Mouse (Mus musculus): ENCODE measurements around the gene Glce.

Glce gene

GRCm38 (mm10) chr9:62123496-62123895, 1.0 kb upstream of the Glce start:
- no peak for DNase-seq (ENCODE audit: low spot score in 2 of 2)

DNA sequence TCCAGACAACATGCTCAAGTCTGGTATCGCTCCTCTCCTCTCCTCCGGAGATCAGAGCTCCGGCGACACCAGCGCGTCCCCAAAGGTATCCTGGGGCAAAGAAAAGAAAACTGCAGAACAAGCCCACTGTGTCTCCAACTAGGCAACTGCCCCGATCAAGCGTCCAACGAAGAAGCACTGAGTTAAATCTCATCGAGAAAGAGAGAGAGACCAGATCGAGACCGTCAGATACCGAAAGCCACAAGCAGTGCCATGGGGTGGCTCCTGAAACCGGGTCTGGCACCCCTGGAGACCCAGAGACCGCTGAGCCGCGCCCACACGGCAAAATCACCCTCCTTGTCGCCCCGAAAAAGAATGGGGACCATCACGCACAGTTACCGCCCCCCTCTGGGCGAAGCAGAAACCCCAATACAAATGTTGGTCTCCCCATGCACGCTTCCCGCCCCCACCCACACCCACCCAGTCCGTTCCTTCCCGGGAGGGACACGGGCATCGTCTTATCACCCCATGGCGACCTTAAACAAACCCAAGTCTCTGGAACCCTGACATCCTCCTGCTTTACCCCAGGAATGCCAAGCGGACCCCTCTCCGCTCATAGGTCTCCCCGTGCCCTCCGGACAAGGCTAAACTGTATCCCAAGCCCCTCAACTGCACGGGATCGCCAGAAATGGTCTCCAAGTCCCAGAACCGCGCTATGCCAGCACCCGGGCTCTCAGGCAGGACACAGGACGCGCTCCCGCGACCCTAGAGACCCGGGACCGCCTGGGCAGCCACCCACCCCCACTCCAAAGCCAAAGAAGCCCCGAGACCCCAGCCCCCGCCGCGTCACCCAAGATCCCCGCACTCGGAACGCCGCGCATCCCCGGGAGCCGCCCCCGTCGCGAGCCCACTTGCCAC, 656 bp downstream of the Glce start:
- no peak for DNase-seq (ENCODE audit: low spot score in 2 of 2)

GRCm38 (mm10) chr9:62118754-62119153, 3.7 kb downstream of the Glce start:
- no peak for DNase-seq (ENCODE audit: low spot score in 2 of 2)

DNA sequence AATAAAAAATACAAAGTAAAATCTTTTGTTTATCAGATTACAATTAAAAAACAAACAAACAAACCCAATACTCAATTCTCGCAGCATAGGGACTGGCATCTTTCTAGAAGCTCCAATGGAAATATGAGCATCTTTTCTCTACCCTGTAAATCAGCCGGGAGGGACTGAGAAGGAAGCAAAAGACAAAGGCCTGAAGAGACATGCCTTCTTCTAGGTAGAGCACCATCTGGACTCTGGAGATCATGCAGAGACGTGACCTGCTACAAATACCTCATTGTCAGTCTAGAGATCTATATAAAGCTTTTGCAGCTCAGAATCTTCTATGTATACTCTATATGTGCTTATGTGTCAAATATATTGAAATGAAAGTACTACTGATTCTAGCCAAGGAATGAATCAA, 6.6 kb downstream of the Glce start:
- DNase-seq (ENCODE audit: low spot score in 2 of 2): no peak

DNA sequence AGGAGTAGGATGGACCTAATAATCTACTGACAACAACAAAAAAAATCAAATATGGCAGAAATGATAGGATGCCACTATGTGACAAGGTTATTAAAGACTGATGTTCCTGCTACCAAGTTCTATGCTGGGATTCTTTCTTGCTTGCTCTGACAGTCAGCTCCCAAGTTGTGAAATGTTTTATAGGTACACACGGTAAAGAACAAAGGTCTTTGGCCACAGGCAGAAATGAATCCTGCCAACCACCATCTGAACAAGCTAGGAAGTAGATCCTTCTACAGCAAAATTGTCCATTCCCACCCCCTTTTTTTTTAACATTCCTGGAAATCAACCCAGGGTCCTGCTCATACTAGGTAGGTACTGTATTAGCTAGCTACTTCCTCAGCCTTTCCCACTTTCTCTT, 25.9 kb downstream of the Glce start:
- no peak for DNase-seq (ENCODE audit: low spot score in 2 of 2)

DNA sequence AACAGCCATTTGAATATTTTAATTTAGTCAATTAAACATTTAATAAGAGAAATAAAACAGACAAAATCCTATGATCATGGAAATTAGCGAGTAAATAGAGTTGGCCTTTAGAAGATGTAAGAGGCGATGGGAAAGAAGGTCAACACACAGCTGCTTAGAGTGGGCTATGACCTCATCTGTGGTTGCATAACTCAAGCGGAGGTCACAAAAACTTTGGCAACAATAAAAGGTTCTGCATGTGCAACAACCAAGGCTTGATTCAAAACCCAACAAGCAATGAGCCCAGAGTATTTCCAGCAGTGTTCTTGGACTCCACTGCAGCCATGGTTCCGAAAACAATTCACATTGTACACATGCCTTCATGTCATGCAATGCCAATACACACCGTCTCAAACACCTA, 30.9 kb downstream of the Glce start:
- no peak for DNase-seq (ENCODE audit: low spot score in 2 of 2)

DNA sequence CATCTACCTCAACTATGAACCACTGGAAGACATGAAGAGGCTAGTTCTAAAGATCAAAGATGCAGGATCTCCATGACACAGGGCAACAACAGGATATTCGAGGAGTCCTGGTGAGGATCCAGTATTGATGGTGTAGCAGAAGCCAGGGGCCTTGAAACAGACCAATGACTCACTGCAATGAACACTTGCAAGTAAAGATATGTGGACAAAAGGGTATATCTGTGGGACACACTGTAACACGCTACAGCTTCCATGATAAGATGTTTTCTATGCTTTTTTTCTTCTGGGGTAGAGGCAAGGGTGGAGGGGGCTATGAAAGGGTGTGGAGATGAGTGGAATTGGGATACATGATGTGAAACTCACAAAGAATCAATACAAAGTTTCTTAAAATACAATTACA, 36.9 kb downstream of the Glce start:
- DNase-seq (ENCODE audit: low spot score in 2 of 2): no peak

GRCm38 (mm10) chr9:62084896-62085295, 37.6 kb downstream of the Glce start:
- no peak for DNase-seq (ENCODE audit: low spot score in 2 of 2)

DNA sequence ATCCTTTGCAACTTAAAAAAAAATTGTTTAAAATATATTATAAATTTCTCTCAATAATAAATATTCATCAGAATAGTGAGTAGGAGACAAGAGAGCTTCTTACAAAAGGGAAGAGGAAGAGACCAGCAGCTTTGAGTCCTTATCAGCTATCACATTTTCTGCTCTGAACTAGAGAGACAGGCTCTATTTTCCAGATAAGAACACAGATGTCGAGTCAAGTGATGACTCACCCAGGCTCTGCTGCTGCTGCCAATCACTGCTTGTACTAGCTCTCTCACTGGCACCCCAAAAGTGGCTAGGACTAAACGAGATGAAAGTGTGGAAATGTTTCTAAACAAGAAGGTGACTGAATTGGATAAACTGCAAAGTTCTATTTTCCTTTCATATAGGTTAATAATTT, 39.5 kb downstream of the Glce start:
- DNase-seq (ENCODE audit: low spot score in 2 of 2): no peak

DNA sequence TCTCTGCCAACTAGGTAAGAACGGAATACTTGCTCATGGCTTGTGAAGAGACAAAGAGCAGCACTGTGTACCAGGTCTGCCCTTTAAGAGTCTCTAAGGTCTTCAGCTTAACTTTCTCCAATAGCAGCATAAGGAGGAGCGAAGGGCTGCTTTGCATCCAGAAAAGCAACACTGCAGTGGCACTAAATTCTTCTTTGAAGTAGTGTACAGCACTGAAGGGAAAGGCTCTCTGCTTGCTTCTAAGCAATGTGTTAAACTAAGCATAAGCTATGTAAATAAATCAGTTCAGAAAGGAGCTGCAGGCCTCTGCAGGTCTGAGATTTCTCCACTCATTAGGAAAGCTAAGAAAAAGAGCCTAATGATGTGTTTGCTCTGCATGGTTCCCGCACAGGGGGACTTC, 40.9 kb downstream of the Glce start:
- no peak for DNase-seq (ENCODE audit: low spot score in 2 of 2)

- DNase-seq (ENCODE audit: low spot score in 2 of 2): no peak
Observed at GRCm38 (mm10) chr9:62080028-62080760, 42.3 kb downstream of the Glce start.

GRCm38 (mm10) chr9:62062234-62062633, 60.2 kb downstream of the Glce start:
- no peak for DNase-seq (ENCODE audit: low spot score in 2 of 2)

DNA sequence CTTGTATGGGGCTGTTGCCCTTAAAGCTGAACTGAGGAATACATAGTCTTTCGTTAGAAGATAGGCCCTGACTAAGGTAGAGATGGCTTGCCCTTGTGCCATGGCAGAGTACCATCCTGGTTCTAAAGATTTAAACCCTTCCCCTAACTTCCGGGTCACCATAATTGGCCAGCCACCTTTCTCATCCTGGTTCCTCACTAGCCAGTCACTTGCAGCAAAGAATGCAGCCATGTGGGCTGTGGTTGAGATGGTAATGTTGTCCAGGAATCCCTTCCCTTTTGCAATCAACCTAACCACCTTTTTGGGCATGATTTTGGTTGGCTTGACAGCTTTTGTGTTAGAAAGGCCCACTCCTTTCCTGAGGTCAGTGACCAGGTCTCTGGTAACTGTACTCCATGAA, 62.0 kb downstream of the Glce start:
- DNase-seq (ENCODE audit: low spot score in 2 of 2): no peak

GRCm38 (mm10) chr9:62059941-62060340, 62.5 kb downstream of the Glce start:
- no peak for DNase-seq (ENCODE audit: low spot score in 2 of 2)

GRCm38 (mm10) chr9:62057881-62058506, 64.5 kb downstream of the Glce start:
- no peak for DNase-seq (ENCODE audit: low spot score in 2 of 2)

DNA sequence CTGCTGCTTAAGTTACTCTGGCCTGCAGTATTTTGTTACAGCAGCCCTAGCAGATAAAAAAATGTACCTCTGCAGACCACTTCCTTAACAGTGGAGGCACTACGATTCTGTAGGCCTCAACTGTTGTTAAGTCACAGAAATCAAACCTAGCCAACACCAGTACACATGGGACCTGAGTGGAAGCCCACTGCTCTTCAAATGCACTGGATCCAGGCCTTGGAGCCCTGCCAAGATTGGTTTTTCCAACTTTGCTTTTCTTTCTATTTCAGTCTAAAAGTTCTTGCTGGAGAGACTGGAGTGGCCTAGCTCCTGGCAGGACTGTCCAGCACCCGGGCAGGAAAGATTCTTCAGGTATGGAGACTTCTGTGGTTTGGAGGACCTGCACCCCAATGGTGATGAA, 66.2 kb downstream of the Glce start:
- DNase-seq (ENCODE audit: low spot score in 2 of 2): no peak

DNA sequence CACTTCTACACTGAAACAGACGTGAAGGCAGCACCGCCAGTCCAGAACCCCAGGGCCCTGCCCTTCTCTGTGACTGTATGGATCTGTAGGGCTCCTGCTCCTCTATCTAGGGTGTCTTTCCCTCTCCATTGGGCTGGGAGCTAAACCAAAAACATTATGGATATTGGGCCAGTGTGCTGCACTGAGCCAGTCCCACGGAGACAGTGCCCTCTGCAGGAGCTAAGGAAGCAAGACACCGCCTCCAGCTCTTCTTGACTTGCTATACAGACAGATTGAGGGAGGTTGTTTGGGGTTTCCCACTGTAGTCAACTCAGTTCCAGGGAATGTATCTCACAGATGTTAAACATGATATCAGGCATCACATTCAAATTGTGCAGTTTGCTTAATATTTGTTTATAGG, 71.7 kb downstream of the Glce start:
- DNase-seq (ENCODE audit: low spot score in 2 of 2): peak in 1 of 2 experiments; percentile 57

- DNase-seq (ENCODE audit: low spot score in 2 of 2): peak in 1 of 2 experiments; percentile 55
Observed at GRCm38 (mm10) chr9:62049166-62049565, 73.3 kb downstream of the Glce start.

DNA sequence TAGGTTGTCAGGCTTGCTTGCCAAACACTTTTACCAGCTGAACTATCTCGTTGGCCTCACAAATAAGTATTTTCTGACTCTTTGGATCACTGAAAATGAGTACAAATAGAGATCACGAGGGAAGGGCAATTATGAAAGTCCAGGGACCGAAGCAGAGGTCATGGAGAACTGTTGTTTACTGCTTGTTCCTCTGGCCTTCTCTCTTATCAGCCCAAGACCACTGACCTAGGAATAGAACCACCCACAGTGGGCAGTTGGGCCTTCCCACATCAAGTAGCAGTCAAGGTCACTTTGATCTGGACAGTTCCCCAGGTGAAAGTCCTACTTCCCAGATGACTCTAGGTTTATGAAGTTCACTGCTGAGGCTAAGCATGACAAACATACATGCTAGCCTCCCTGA, 80.3 kb downstream of the Glce start:
- no peak for DNase-seq (ENCODE audit: low spot score in 2 of 2)

DNA sequence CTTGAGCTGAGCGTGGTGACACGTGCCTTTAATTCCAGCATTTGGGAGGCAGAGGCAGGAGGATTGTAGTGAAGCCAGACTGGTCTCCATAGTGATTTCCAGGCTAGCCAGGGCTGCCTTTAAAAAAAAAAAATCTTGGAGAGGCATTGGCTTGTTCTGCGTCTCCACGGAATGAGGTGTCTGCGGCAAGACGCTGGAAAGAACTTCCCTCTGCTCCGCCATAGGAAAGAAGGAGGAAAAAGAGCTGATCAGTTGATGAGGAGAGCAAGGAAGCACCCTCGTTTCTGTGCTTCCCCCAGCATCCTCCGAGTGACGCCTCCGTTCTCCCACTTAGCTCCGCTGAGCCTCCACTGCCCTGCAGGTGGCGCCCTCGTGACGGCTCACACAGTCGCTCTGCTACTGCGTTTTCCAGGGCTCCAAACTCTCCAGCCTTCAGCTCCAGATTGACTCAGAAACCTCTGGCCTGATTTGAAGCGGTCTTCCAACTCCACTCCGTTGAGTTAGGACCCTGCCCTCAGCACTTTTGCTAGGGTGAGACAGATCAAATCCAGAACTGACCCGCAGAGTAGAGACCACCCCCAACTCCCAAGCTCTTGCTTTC, 82.3 kb downstream of the Glce start:
- peak; percentile 71 to 88 for DNase-seq (ENCODE audit: low spot score in 2 of 2)

DNA sequence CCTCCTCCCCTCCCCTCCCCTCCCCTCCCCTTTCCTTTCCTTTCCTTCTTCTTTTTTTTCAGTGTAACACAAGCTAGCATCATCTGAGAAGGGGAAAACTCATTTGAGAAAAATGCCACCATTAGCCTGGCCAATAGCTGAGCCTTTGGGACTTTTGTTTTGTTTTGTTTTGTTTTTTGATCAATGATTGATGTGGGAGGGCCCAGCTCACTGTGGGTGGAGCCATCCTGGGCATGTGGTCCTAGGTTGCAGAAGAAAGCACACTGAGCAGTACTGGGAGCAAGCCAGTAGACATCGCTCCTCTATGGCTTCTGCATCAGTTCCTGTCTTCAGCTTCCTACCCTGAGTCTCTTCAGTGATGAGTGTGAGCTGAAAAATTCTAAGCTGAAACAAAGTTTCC, 86.6 kb downstream of the Glce start:
- no peak for DNase-seq (ENCODE audit: low spot score in 2 of 2)

GRCm38 (mm10) chr9:62032206-62032605, 90.2 kb downstream of the Glce start:
- no peak for DNase-seq (ENCODE audit: low spot score in 2 of 2)
